Mouse (Mus musculus): ENCODE results near the gene Ky.
A peak's percentile ranks its signal among the peaks of the same experiment; 100 is the strongest.

Ky gene

DNA sequence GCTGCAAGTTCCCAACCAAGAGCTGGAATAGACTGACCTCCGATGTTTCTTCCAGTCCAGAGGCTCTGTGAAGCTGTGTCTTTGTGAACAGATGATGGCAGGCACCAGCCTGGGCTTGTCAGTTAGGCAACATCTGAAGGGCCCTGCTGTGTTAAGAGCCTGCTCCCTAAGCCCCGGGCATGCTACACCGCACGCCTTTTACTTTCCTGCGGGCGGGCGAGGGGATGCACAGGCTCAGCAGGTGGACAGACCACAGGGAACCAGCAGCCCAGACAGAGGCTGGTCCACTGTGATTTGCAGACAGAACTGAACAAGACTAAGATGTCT, 41.4 kb downstream of the Ky start:
- no peak for DNase-seq (ENCODE audit: low spot score in 2 of 2)

DNA sequence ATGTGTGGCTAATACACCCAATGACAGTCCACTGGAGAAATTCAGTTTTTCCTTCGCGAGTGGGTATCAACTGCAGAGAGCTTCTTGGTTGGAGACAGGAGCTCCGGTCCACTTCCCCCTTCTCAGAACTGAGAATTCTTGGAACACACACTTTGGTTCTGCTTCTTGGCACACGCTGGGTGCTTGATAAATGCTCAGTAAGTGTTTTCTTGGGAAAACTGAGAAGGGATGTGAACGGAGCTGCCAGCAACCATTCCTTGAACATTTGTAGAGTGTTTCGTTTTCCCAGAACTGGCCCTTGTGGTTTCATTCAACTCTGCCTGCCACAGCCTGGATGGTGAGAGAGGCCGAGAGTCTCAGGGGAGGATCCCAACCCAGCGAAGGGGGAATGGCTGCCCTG, 43.7 kb downstream of the Ky start:
- DNase-seq (ENCODE audit: low spot score in 2 of 2) = no peak

- no peak for DNase-seq (ENCODE audit: low spot score in 2 of 2)
Measured at GRCm38 (mm10) chr9:102551771-102552170, 46.2 kb downstream of the Ky start.

DNA sequence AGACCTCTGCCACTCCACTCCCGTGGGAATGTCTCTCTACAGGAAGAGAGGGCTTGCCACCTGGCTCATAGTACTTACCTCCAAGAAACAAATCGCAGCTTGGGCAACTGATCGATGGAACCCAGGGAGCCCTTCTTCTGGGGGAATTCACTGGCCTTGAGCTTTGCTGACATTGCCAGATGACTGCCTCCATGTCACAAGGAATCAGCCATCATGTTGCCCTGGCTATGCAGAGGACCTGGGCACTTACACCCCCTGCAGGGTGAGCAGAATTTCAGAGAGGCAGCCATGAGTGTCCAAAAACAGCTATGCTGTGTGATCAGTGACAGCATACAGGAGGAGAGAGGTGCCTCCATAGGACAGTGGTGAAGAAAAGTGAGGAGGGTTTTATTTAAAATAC, 48.2 kb downstream of the Ky start:
- peak in 1 of 2 experiments; percentile 32 for DNase-seq (ENCODE audit: low spot score in 2 of 2)

DNA sequence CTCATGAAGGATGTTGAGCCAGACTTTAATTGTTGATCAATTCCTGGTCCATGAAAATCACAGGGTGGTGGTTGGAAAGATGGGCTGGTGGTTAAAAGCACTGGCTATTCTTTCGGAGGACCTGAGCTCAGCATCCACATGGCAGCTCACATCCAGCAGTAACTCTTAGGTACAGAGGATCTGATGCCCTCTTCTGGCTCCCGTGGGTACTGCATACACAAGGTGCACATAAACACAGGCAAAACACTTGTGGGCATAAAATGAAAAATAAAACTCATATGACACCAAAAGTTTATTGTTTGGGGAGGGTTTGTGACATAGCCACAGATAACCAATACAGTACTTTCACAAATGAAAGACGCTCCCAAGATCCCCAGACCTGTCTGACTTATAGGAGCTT, 52.9 kb downstream of the Ky start:
- no peak for DNase-seq (ENCODE audit: low spot score in 2 of 2)

- no peak for DNase-seq (ENCODE audit: low spot score in 2 of 2)
Measured at GRCm38 (mm10) chr9:102572888-102573287, 67.3 kb downstream of the Ky start.

DNA sequence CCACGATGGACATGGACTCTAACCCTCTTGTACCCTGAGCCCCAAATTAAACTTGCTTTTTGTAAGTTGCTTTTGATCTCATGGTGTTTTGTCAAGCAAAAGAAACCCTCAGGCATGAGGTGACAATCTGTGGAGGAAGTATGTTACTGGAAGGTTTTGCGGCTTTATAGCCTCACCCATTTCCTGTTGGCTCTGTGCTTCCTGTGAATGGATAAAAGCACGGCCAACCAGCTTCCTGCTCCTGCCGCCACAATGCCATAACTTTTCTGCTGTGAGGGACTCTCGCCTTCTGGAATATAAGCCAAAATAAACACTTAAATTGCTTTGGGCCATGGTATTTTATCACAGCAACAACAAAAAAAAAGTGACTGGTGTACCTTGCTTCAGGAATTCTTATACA, 71.9 kb downstream of the Ky start:
- no peak for DNase-seq (ENCODE audit: low spot score in 2 of 2)

GRCm38 (mm10) chr9:102581921-102582469, 76.4 kb downstream of the Ky start:
- DNase-seq (ENCODE audit: low spot score in 2 of 2) = no peak

- DNase-seq (ENCODE audit: low spot score in 2 of 2) = no peak
Measured at GRCm38 (mm10) chr9:102587347-102587746, 81.8 kb downstream of the Ky start.

GRCm38 (mm10) chr9:102594667-102595393, 89.3 kb downstream of the Ky start:
- DNase-seq (ENCODE audit: low spot score in 2 of 2) = no peak

Data from cerebellum, postnatal 4 days (tissue).